Comparison of ENCODE assay signal across 27 mouse cellular contexts in genomic region chr3:124240936-124241733, GRCm38 (mm10).
DNase-seq lines count a peak whose midpoint lies in the region; ATAC-seq and TF ChIP-seq lines count a peak whose summit lies in the region.
"Had no signal": no experiment of that assay in that cellular context is flagged by ENCODE, and none has a peak within 500 bp of the region (broad histone marks: within the 10 kb centered on the region; RNA-seq: fewer than 3 reads in every experiment).

No protein-coding gene starts in this region.

- no peaks in the 10 kb centered on the region for H3K36me3 ChIP-seq in hindbrain, postnatal 0 days (ENCODE audit: insufficient read depth, low read length)
- no peaks in the 10 kb centered on the region for H3K36me3 ChIP-seq in hindbrain, embryonic 11.5 days (ENCODE audit: control insufficient read depth, insufficient read depth, low read length)
- H3K36me3 ChIP-seq in neural tube, embryonic 13.5 days = no peaks in the 10 kb centered on the region
- H3K36me3 ChIP-seq: embryonic facial prominence, embryonic 12.5 days; embryonic facial prominence, embryonic 15.5 days; forebrain, embryonic 12.5 days; heart, embryonic 12.5 days; heart, embryonic 15.5 days; hindbrain, embryonic 10.5 days had no signal

- peak; percentile 5 for DNase-seq in hindbrain, postnatal 0 days (ENCODE audit: low spot score)
- DNase-seq in hindbrain, embryonic 11.5 days (ENCODE audit: low spot score) = no peak
- peak; percentile 53 for DNase-seq in brain, embryonic 14.5 days (ENCODE audit: low read depth)
- no peak for DNase-seq in lung, postnatal 14 days
- no peak for DNase-seq in embryo, embryonic 10.5 days (ENCODE audit: low spot score)
- DNase-seq: adrenal gland, adult 2 months; adrenal gland, postnatal 14 days; cerebellum, adult 18-20 months; cerebellum, adult 9-10 months; cerebellum, postnatal 14 days; gastrocnemius, adult 2 months; gastrocnemius, postnatal 14 days; heart, adult 18-20 months; heart, postnatal 10 days; heart, postnatal 36 days had no signal

- H3K4me1 ChIP-seq in hindbrain, postnatal 0 days (ENCODE audit: insufficient read depth, low read length) = no peaks in the 10 kb centered on the region
- no peaks in the 10 kb centered on the region for H3K4me1 ChIP-seq in hindbrain, embryonic 11.5 days (replicated peaks; ENCODE audit: control insufficient read depth, insufficient read depth, low read length)
- no peaks in the 10 kb centered on the region for H3K4me1 ChIP-seq in neural tube, embryonic 13.5 days (replicated peaks)
- H3K4me1 ChIP-seq: embryonic facial prominence, embryonic 12.5 days; embryonic facial prominence, embryonic 15.5 days; forebrain, embryonic 12.5 days; heart, embryonic 12.5 days; heart, embryonic 15.5 days; hindbrain, embryonic 10.5 days had no signal

- H3K9me3 ChIP-seq in hindbrain, postnatal 0 days (ENCODE audit: low read length) = no peaks in the 10 kb centered on the region
- H3K9me3 ChIP-seq in hindbrain, embryonic 11.5 days (ENCODE audit: control insufficient read depth, low read length) = no peaks in the 10 kb centered on the region
- H3K9me3 ChIP-seq in neural tube, embryonic 13.5 days = no peaks in the 10 kb centered on the region
- H3K9me3 ChIP-seq: embryonic facial prominence, embryonic 12.5 days; embryonic facial prominence, embryonic 15.5 days; forebrain, embryonic 12.5 days; heart, embryonic 12.5 days; heart, embryonic 15.5 days; hindbrain, embryonic 10.5 days had no signal

- no peaks in the 10 kb centered on the region for H3K27me3 ChIP-seq in hindbrain, postnatal 0 days (ENCODE audit: insufficient read depth, low read length)
- H3K27me3 ChIP-seq in hindbrain, embryonic 11.5 days (ENCODE audit: control insufficient read depth, insufficient read depth, low read length) = no peaks in the 10 kb centered on the region
- H3K27me3 ChIP-seq in neural tube, embryonic 13.5 days = no peaks in the 10 kb centered on the region
- H3K27me3 ChIP-seq: embryonic facial prominence, embryonic 12.5 days; embryonic facial prominence, embryonic 15.5 days; forebrain, embryonic 12.5 days; heart, embryonic 12.5 days; heart, embryonic 15.5 days had no signal

- no peak overlapping the region for H3K4me3 ChIP-seq in hindbrain, postnatal 0 days (ENCODE audit: low read length)
- no peak overlapping the region for H3K4me3 ChIP-seq in hindbrain, embryonic 11.5 days (ENCODE audit: low read depth, low read length)
- no peak overlapping the region for H3K4me3 ChIP-seq in neural tube, embryonic 13.5 days
- H3K4me3 ChIP-seq: embryonic facial prominence, embryonic 12.5 days; embryonic facial prominence, embryonic 15.5 days; forebrain, embryonic 12.5 days; gastrocnemius, adult 2 months; heart, embryonic 12.5 days; heart, embryonic 15.5 days; hindbrain, embryonic 10.5 days had no signal

- TF ChIP-seq CTCF in hindbrain, postnatal 0 days (IDR thresholded peaks at IDR 0.05; ENCODE audit: low read depth) = no peak
- TF ChIP-seq CTCF in brain, embryonic 14.5 days (IDR thresholded peaks at IDR 0.05; ENCODE audit: borderline replicate concordance, extremely low read depth, insufficient read depth, insufficient read length) = no peak

- no peak for TF ChIP-seq POLR2A in brain, embryonic 14.5 days (IDR thresholded peaks at IDR 0.05; ENCODE audit: borderline replicate concordance, extremely low read depth, insufficient read depth, insufficient read length, poor library complexity, severe bottlenecking)

- H3K9ac ChIP-seq in hindbrain, postnatal 0 days (replicated peaks; ENCODE audit: low read length) = no peak overlapping the region
- no peak overlapping the region for H3K9ac ChIP-seq in hindbrain, embryonic 11.5 days (ENCODE audit: low read depth, low read length)
- no peak overlapping the region for H3K9ac ChIP-seq in neural tube, embryonic 13.5 days
- H3K9ac ChIP-seq: embryonic facial prominence, embryonic 12.5 days; embryonic facial prominence, embryonic 15.5 days; forebrain, embryonic 12.5 days; heart, embryonic 12.5 days; heart, embryonic 15.5 days had no signal

- ATAC-seq in hindbrain, postnatal 0 days = no peak
- no peak; the same call in 1 of the 2 replicates for ATAC-seq in hindbrain, embryonic 11.5 days (ENCODE audit: low FRiP score)
- ATAC-seq in neural tube, embryonic 13.5 days (ENCODE audit: low read depth) = peak; percentile 92
- ATAC-seq: CD4-positive, CD25-positive, alpha-beta regulatory T cell, adult 4 months; forebrain, embryonic 16.5 days; hindbrain, embryonic 16.5 days; inflammation-experienced regulatory T-cells, adult 6 months; intestine, embryonic 16.5 days had no signal

- H3K27ac ChIP-seq in hindbrain, postnatal 0 days = no peak overlapping the region
- H3K27ac ChIP-seq in hindbrain, embryonic 11.5 days (ENCODE audit: low read depth, low read length) = no peak overlapping the region
- H3K27ac ChIP-seq in neural tube, embryonic 13.5 days (replicated peaks) = peak overlapping the region; percentile 38; the same call in 1 of the 2 replicates
- H3K27ac ChIP-seq: embryonic facial prominence, embryonic 12.5 days; embryonic facial prominence, embryonic 15.5 days; forebrain, embryonic 12.5 days; gastrocnemius, adult 2 months; heart, embryonic 15.5 days; hindbrain, embryonic 10.5 days had no signal

- H3K4me2 ChIP-seq in hindbrain, postnatal 0 days (ENCODE audit: low read depth, low read length) = no peak overlapping the region
- H3K4me2 ChIP-seq in hindbrain, embryonic 11.5 days (replicated peaks; ENCODE audit: low read depth, low read length) = no peak overlapping the region
- H3K4me2 ChIP-seq in neural tube, embryonic 13.5 days = no peak overlapping the region
- H3K4me2 ChIP-seq: embryonic facial prominence, embryonic 12.5 days; embryonic facial prominence, embryonic 15.5 days; forebrain, embryonic 12.5 days; heart, embryonic 12.5 days; heart, embryonic 15.5 days had no signal

- WGBS in hindbrain, postnatal 0 days = 72% methylated on average over 5 of the region's 5 CpGs
- WGBS in hindbrain, embryonic 11.5 days = 74% methylated on average over 5 of the region's 5 CpGs
- 50% methylated on average over 5 of the region's 5 CpGs for WGBS in neural tube, embryonic 13.5 days

Comparison
In these comparisons a context has a peak if more than half of its experiments do, and no peak if none do; other contexts are left out.
1. DNase-seq: peak in hindbrain, postnatal 0 days (single experiment) and brain, embryonic 14.5 days (single experiment); none in hindbrain, embryonic 11.5 days (single experiment), lung, postnatal 14 days (single experiment) and embryo, embryonic 10.5 days (single experiment).